Mouse (Mus musculus) thymus, postnatal 36 days (tissue): ENCODE data around the gene Cyp3a13.
A peak's percentile ranks its signal among the peaks of the same experiment; 100 is the strongest.
"Not testable (repeated sequence)": the region's sequence is repeated elsewhere in the genome, so short reads cannot be mapped to it uniquely, and the experiment has no call there.

ENCODE experiments used
- DNase-seq, 2 experiments: peaks; one replicate each; pipeline ENCODE4 v3.0.0; 2022; ENCODE audit warnings: mixed read lengths in 2 of 2

Cyp3a13 gene

GRCm38 (mm10) chr5:137921532-137921931 is at the start of gene Cyp3a13:
Cyp3a13 (minus strand) TSS chr5:137921619.
- no peak for DNase-seq

- no peak for DNase-seq
Observed at GRCm38 (mm10) chr5:137966492-137966891, 45.1 kb upstream of the Cyp3a13 start.

- DNase-seq: no peak
Observed at GRCm38 (mm10) chr5:137962945-137963344, 41.5 kb upstream of the Cyp3a13 start, which contains the start of gene Gjc3. Gjc3 (minus strand) TSS chr5:137963098.

GRCm38 (mm10) chr5:137956404-137956803 is 35.0 kb upstream of the Cyp3a13 start:
- DNase-seq: no peak

GRCm38 (mm10) chr5:137951218-137951617 is 29.8 kb upstream of the Cyp3a13 start:
- peak in 1 of 2 experiments; percentile 4 for DNase-seq

- DNase-seq: no peak
Observed at GRCm38 (mm10) chr5:137947303-137947702, 25.9 kb upstream of the Cyp3a13 start.

GRCm38 (mm10) chr5:137943133-137943532 is 21.7 kb upstream of the Cyp3a13 start:
- no peak for DNase-seq

- DNase-seq: no peak
Observed at GRCm38 (mm10) chr5:137940948-137941347, 19.5 kb upstream of the Cyp3a13 start.

- DNase-seq: no peak
Observed at GRCm38 (mm10) chr5:137937238-137937637, 15.8 kb upstream of the Cyp3a13 start.

- DNase-seq: no peak
Observed at GRCm38 (mm10) chr5:137936486-137936885, 15.1 kb upstream of the Cyp3a13 start.

- not testable (repeated sequence) for DNase-seq
Observed at GRCm38 (mm10) chr5:137933934-137934333, 12.5 kb upstream of the Cyp3a13 start.

GRCm38 (mm10) chr5:137928439-137928838 is 7.0 kb upstream of the Cyp3a13 start:
- no peak for DNase-seq

- DNase-seq: no peak
Observed at GRCm38 (mm10) chr5:137922171-137922570, 752 bp upstream of the Cyp3a13 start.

GRCm38 (mm10) chr5:137915550-137915949 is 5.9 kb downstream of the Cyp3a13 start:
- DNase-seq: no peak

GRCm38 (mm10) chr5:137914508-137914907 is 6.9 kb downstream of the Cyp3a13 start:
- DNase-seq: no peak

GRCm38 (mm10) chr5:137909564-137910262 is 11.7 kb downstream of the Cyp3a13 start:
- DNase-seq: no peak

- DNase-seq: no peak
Observed at GRCm38 (mm10) chr5:137897812-137898211, 23.6 kb downstream of the Cyp3a13 start.

- DNase-seq: no peak
Observed at GRCm38 (mm10) chr5:137892954-137893353, 28.5 kb downstream of the Cyp3a13 start.

- DNase-seq: no peak
Observed at GRCm38 (mm10) chr5:137887666-137888065, 33.8 kb downstream of the Cyp3a13 start.

GRCm38 (mm10) chr5:137885894-137886293 is 35.5 kb downstream of the Cyp3a13 start:
- peak in 1 of 2 experiments; percentile 16 for DNase-seq

- no peak for DNase-seq
Observed at GRCm38 (mm10) chr5:137883345-137883744, 38.1 kb downstream of the Cyp3a13 start.

- DNase-seq: no peak
Observed at GRCm38 (mm10) chr5:137882922-137883321, 38.5 kb downstream of the Cyp3a13 start.

- DNase-seq: peak; percentile 33 to 34
Observed at GRCm38 (mm10) chr5:137877860-137878259, 43.6 kb downstream of the Cyp3a13 start.

GRCm38 (mm10) chr5:137875054-137875453 is 46.4 kb downstream of the Cyp3a13 start:
- no peak for DNase-seq

- not testable (repeated sequence) for DNase-seq
Observed at GRCm38 (mm10) chr5:137872381-137872702, 49.1 kb downstream of the Cyp3a13 start.
